Mouse (Mus musculus): ENCODE measurements around the gene Mrpl10. TPM values are rescaled to one million over a fixed set of nuclear protein-coding genes. Genes with fewer than 3 reads are reported as not detected.

Mrpl10 gene
- total RNA-seq, 2 experiments from 2014 or later, result 80.2 to 81.0 TPM

DNA sequence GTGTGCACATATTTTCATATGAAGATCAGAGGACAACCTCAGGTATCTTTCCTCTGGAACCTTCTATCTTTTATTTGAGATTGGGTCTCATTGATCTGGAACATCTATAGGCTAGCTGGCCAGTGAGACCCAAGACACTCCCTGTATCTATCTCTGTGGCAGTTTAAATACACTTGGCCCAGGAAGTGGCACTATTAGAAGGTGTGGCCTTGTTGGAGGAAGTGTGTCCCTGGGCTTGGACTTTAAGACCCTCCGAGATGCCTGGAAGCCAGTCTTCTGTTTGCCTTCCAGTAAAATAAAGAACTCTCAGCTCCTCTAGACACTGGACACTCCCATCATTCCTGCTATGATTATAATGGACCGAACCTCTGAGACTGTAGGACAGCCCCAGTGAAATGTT, 28.4 kb downstream of the Mrpl10 start:
- DNase-seq, result no peak

- peak; percentile 68 for DNase-seq
These were observed 29.8 kb downstream of the Mrpl10 start for GRCm38 (mm10) chr11:97071129-97071528.

DNA sequence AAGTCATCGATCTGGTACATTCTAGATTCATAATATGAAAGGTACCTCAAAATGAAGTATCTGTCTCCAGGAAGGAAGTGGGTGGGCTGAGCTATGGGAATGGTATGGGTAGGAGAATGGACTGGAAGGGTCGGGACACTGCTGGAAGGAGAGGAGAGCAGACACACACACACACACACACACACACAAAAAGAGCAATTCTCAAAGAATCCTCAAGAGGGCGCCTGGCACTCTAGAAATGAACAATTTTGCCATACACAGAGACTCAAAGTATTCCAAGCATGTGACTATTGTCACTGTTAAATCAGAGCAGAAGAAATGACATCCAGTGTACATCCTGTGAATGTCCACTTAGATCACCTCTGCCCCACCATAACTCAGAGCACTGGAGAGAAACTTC, 31.2 kb downstream of the Mrpl10 start:
- peak; percentile 63 for DNase-seq

GRCm38 (mm10) chr11:97074235-97074634, 32.9 kb downstream of the Mrpl10 start:
- no peak for DNase-seq

GRCm38 (mm10) chr11:97078751-97079150, 37.4 kb downstream of the Mrpl10 start:
- DNase-seq, result peak; percentile 53

DNA sequence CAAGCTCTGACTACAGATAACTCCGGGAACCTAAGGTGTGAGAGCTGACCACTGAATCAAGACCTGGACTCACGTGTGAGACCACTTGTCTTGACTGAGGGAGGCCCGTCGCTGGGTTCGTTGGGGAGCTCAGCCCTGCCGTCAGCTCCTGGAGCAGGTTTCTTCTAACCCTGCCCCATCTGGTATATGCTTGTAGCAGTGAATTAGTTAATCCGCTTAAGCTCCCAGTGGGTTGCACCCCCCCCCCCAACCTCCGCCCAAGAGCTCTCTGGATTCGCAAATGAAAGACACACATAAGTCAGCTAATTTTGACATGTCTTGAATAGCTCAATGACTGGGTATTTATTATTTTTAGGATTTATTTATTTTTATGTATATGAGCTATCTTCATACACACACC, 38.9 kb downstream of the Mrpl10 start:
- DNase-seq, result no peak

DNA sequence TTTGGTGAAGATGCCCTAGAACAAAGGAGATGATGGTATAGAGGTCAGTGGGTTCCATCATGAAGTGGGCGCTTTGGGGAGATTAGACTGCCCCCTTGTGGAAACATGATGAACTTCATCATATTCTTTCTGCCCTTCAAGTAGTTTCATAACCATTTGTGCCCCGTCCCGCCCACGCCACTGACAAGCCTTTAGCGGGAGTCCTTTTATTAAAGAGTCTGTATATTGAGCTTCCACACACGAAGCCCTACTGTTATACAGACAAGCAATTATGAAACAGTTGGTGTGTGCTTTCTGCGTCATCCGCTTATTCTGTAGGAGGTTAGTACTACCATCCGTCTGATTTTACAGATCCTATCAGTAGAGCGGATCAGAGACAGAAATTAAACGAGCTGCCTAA, 41.6 kb downstream of the Mrpl10 start:
- peak; percentile 52 for DNase-seq

DNA sequence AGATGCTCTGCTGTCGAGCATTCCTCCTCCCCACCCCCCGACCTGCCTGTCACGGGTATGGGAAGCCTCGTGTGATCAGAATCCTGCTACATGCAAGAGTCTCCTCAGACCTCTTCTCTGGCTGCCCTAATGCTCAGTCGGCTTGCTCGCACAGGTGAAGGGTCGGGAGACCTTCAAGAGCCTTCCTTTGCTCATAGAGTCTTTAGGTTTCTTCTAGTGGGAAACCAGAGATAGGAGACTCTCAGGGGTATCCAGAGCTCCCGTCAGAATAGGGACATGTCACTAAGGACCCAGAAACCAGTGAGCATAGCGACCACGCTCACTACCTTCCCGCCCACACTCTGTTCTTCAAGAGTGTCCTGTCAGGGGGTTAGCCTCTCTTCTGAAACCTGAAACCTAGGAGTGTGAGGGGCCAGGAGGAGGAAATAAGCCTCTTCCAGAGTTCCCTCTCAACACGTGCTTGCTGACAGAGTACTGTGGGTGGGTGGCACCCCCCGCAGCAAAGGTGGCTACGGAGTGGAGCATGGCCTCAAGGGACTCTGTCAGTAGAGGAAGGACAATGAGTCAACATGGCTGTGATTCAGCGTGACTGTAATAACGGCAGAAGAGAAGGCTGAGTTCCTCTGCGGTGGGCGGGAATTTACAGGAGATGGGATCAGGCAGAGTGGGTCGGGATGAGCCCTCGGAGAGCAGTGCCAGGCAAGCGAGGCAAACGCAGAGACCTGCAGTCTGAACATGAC, 42.2 kb downstream of the Mrpl10 start:
- DNase-seq, result no peak

GRCm38 (mm10) chr11:97084821-97085505, 43.6 kb downstream of the Mrpl10 start:
- no peak for DNase-seq

DNA sequence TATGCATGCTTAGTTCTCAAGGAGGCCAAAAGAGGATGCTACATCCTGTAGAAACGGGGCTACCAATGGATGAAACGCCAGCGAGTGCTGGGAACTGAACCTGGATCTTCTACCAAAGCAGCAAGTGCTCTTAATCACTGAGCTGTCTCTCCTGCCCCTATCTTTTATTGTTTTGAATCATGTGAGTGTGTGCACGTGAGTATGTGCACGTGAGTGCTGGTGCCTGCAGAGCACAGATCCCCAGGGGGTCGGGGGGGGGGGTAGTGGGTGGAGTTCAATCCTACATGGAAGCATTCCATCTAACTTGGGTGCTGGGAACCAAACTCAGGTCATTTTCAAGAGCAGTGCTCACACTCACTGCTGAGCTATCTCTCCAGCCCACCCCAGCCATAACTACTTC, 45.0 kb downstream of the Mrpl10 start:
- no peak for DNase-seq

- no peak for DNase-seq
These were observed 53.2 kb downstream of the Mrpl10 start for GRCm38 (mm10) chr11:97094600-97094999.

DNA sequence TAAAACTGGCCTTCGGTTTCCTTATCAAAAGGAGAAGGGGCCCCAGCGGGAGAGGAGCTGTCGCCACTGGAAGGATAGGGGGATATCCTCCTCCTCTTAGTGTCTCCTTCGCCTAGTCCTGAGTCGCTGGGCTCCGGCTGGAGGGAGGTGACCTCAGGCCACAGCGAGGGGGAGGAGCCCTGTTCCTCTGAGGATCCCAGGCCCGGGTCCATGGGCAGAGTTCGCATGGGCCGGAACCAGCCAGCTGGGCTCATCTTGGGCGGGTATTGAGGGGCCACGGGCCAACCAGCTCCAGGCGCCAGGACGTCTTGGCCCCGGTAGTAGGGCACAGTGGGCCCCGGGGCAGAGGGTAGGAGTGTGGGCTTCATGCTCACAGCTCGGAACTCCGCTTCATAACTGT, 57.4 kb downstream of the Mrpl10 start:
- peak; percentile 38 for DNase-seq

Small RNA genes lying within 50 kb of the gene (microRNA-seq; reads per million reads assigned to microRNA genes)
- gene Mir8103, result 1.0 to 1.4 reads per million in 2 experiments

Other genes starting within 250 kb of the Mrpl10 start
- 100 to 1,000 TPM; 200 to 203 TPM for gene Nfe2l1, start 211.6 kb upstream of the Mrpl10 start, total RNA-seq (2021)
- 10 to 100 TPM; 51.2 to 52.7 TPM for gene Copz2, start 191.7 kb upstream of the Mrpl10 start, total RNA-seq (2021)
- gene Cdk5rap3, start 125.1 kb upstream of the Mrpl10 start, total RNA-seq (2021), result 10 to 100 TPM; 34.6 to 35.6 TPM
- gene Prr15l, start 113.5 kb upstream of the Mrpl10 start, total RNA-seq (2021), result under 1 TPM; 0.32 to 0.36 TPM
- gene Pnpo, start 97.6 kb upstream of the Mrpl10 start, total RNA-seq (2021), result 10 to 100 TPM; 10.6 to 16.7 TPM
- 10 to 100 TPM; 18.8 to 19.3 TPM for gene Sp2, start 58.6 kb upstream of the Mrpl10 start, total RNA-seq (2021)
- gene Sp6, start 28.2 kb upstream of the Mrpl10 start, total RNA-seq (2021), result not detected
- 10 to 100 TPM; 12.1 to 15.3 TPM for gene Scrn2, start 11.6 kb upstream of the Mrpl10 start, total RNA-seq (2021)
- under 1 TPM in 1 of 2 experiments, not detected in 1; 0.38 TPM for gene Lrrc46, start 153 bp upstream of the Mrpl10 start, total RNA-seq (2021)
- gene Osbpl7, start 9.1 kb downstream of the Mrpl10 start, total RNA-seq (2021), result 1 to 10 TPM; 5.6 to 7.5 TPM
- not detected for gene Tbx21, start 73.8 kb downstream of the Mrpl10 start, total RNA-seq (2021)
- gene Tbkbp1, start 109.9 kb downstream of the Mrpl10 start, total RNA-seq (2021), result 10 to 100 TPM; 17.0 to 17.7 TPM
- gene Kpnb1, start 146.3 kb downstream of the Mrpl10 start, total RNA-seq (2021), result 100 to 1,000 TPM; 160 to 162 TPM
- 10 to 100 TPM; 85.9 to 97.2 TPM for gene Npepps, start 239.1 kb downstream of the Mrpl10 start, total RNA-seq (2021)

Measured in heart, postnatal 4 days (tissue).